Comparison of ENCODE assay signal across 8 mouse cellular contexts in the genomic region with DNA sequence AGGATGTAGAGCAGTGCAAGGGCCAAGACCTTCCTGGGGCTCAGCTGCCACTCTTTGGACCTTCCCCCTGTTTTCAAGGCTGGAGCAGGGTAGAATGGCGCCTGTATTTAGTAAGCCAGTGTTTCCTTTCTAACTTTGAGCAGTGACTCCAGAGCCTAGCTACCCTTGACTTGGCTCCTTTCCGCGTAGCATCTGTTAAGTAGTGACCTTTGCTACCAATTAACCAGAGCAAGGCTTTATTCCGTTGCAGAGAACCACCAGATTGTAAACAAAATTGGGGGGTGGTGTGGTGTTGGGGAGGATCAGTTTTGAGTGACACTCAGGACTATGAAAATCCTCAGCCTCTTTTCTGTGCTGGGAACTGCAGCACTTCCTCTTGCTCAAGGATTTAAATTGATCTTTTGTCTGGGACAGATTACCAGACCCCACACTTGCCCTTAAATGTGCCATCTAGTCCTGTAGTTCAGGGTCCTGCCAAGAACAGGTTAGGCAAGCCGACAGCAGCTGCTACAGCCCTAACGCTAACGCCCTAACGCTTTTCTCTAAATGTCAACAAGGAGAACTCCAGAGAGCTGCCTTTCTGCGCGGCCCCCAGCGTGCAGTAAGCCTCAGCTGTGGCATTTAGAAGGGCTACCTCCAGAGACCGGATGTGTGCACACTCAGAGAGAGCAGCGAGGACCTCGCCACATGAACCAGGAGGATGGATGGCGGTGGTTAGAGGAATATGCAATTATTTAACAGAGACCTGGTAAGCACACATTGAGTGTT. TPM values are rescaled to one million over a fixed set of nuclear protein-coding genes. Genes with fewer than 3 reads are reported as not detected.
DNase-seq lines count a peak whose midpoint lies in the region; ATAC-seq and TF ChIP-seq lines count a peak whose summit lies in the region.

No protein-coding gene starts in this region.

- peaks cover 14% of the 10 kb centered on the region for H3K4me1 ChIP-seq in forebrain, embryonic 10.5 days
- peaks cover 8% of the 10 kb centered on the region for H3K4me1 ChIP-seq in forebrain, embryonic 12.5 days
- H3K4me1 ChIP-seq in MEL (ENCODE audit: control insufficient read depth in 1 of 2, insufficient read depth in 2 of 2, low read length in 2 of 2), result peaks cover 9 to 26% of the 10 kb centered on the region in 2 experiments
- 0 out of 2 replicates have a peak, but pooled peaks cover 5% of the 10 kb centered on the region for H3K4me1 ChIP-seq in intestine, postnatal 0 days (replicated peaks; ENCODE audit: control insufficient read depth, insufficient read depth, low read length)

- no peak for TF ChIP-seq EP300 in MEL (IDR thresholded peaks at IDR 0.05; ENCODE audit: low read depth in 1 of 2, low read length in 2 of 2)

- H3K36me3 ChIP-seq in forebrain, embryonic 10.5 days (replicated peaks), result no peaks in the 10 kb centered on the region
- no peaks in the 10 kb centered on the region for H3K36me3 ChIP-seq in forebrain, embryonic 12.5 days (replicated peaks)
- peaks cover 6 to 28% of the 10 kb centered on the region in 2 experiments for H3K36me3 ChIP-seq in MEL (ENCODE audit: control insufficient read depth in 1 of 2, insufficient read depth in 2 of 2, low read length in 2 of 2)
- no peaks in the 10 kb centered on the region for H3K36me3 ChIP-seq in intestine, postnatal 0 days (ENCODE audit: control insufficient read depth, insufficient read depth)

- H3K79me2 ChIP-seq in MEL (ENCODE audit: control insufficient read depth, insufficient read depth, low read length, poor library complexity), result no peaks in the 10 kb centered on the region

- ATAC-seq in forebrain, embryonic 12.5 days (ENCODE audit: low FRiP score), result no peak
- ATAC-seq in intestine, postnatal 0 days, result peak; percentile 68

- H3K27ac ChIP-seq in forebrain, embryonic 10.5 days, result peak overlapping the region; percentile 49; the same call in 1 of the 2 replicates
- H3K27ac ChIP-seq in forebrain, embryonic 12.5 days, result no peak overlapping the region
- no peak overlapping the region for H3K27ac ChIP-seq in MEL (ENCODE audit: control insufficient read depth, low read depth, low read length)
- H3K27ac ChIP-seq in intestine, postnatal 0 days (ENCODE audit: low read depth, low read length), result peak overlapping the region; percentile 54

- no peak for TF ChIP-seq CTCF in MEL (IDR thresholded peaks at IDR 0.05 in 2 of 3, conservative IDR thresholded peaks at IDR 0.05 in 1 of 3; ENCODE audit: control insufficient read depth in 1 of 3, insufficient read depth in 1 of 3, low read depth in 2 of 3, low read length in 3 of 3, poor library complexity in 1 of 3, severe bottlenecking in 1 of 3)
- TF ChIP-seq CTCF in intestine, postnatal 0 days (IDR thresholded peaks at IDR 0.05; ENCODE audit: low read depth), result no peak

- no peak for TF ChIP-seq RAD21 in MEL (IDR thresholded peaks at IDR 0.05; ENCODE audit: low read depth, low read length)

- H3K9ac ChIP-seq in forebrain, embryonic 12.5 days, result no peak overlapping the region
- no peak overlapping the region for H3K9ac ChIP-seq in MEL (ENCODE audit: control insufficient read depth, low read depth, low read length, poor library complexity, severe bottlenecking)
- no peak overlapping the region for H3K9ac ChIP-seq in intestine, postnatal 0 days (ENCODE audit: low read depth, low read length)

- no peaks in the 10 kb centered on the region for H3K9me3 ChIP-seq in forebrain, embryonic 10.5 days
- no peaks in the 10 kb centered on the region for H3K9me3 ChIP-seq in forebrain, embryonic 12.5 days
- no peaks in the 10 kb centered on the region for H3K9me3 ChIP-seq in MEL (replicated peaks; ENCODE audit: insufficient read depth, low read length)
- no peaks in the 10 kb centered on the region for H3K9me3 ChIP-seq in intestine, postnatal 0 days (ENCODE audit: control insufficient read depth)

- no peak overlapping the region for H3K4me3 ChIP-seq in forebrain, embryonic 10.5 days
- no peak overlapping the region for H3K4me3 ChIP-seq in forebrain, embryonic 12.5 days (replicated peaks)
- H3K4me3 ChIP-seq in MEL (ENCODE audit: control insufficient read depth in 1 of 2, insufficient read depth in 1 of 2, low read depth in 2 of 2, low read length in 2 of 2), result no peak overlapping the region
- no peak overlapping the region for H3K4me3 ChIP-seq in intestine, postnatal 0 days (ENCODE audit: low read depth, low read length)

- WGBS in forebrain, embryonic 10.5 days, result 44% methylated on average over 15 of the region's 15 CpGs
- WGBS in forebrain, embryonic 12.5 days, result 45% methylated on average over 15 of the region's 15 CpGs
- 14% methylated on average over 15 of the region's 15 CpGs for WGBS in intestine, postnatal 0 days

- DNase-seq in forebrain, embryonic 10.5 days (ENCODE audit: extremely low spot score, low spot score), result no peak
- no peak for DNase-seq in MEL (ENCODE audit: low read depth, low spot score)
- DNase-seq in lung, postnatal 25 days (ENCODE audit: low spot score), result peak; percentile 24
- peak; percentile 30 for DNase-seq in yolk sac, embryonic 10.5 days (ENCODE audit: low spot score)
- DNase-seq in urinary bladder, postnatal 25 days (ENCODE audit: low spot score), result no peak
- DNase-seq in c-Kit-positive CD71-positive TER-119-positive erythroid progenitor cells, embryonic 14.5 days (ENCODE audit: low spot score), result no peak

- H3K4me2 ChIP-seq in forebrain, embryonic 12.5 days, result no peak overlapping the region
- no peak overlapping the region for H3K4me2 ChIP-seq in intestine, postnatal 0 days (replicated peaks; ENCODE audit: low read depth)

- TF ChIP-seq POLR2A in MEL (IDR thresholded peaks at IDR 0.05; ENCODE audit: control insufficient read depth in 1 of 2, insufficient read depth in 1 of 2, low read depth in 1 of 2, low read length in 2 of 2, poor library complexity in 1 of 2), result no peak

- H3K27me3 ChIP-seq in forebrain, embryonic 10.5 days (ENCODE audit: poor library complexity, severe bottlenecking), result no peaks in the 10 kb centered on the region
- no peaks in the 10 kb centered on the region for H3K27me3 ChIP-seq in forebrain, embryonic 12.5 days
- H3K27me3 ChIP-seq in MEL (ENCODE audit: control insufficient read depth in 1 of 2, insufficient read depth in 2 of 2, low read length in 2 of 2), result no peaks in the 10 kb centered on the region
- peaks cover 7% of the 10 kb centered on the region; the same call in 1 of the 2 replicates for H3K27me3 ChIP-seq in intestine, postnatal 0 days (replicated peaks; ENCODE audit: control insufficient read depth, insufficient read depth, low read length)

TF ChIP-seq in MEL, 35 proteins besides CTCF, POLR2A, EP300 and RAD21:
- no peak for TF ChIP-seq UBTF (IDR thresholded peaks at IDR 0.05; ENCODE audit: borderline replicate concordance, insufficient read depth, low read depth, low read length)
- TF ChIP-seq SMC3 (IDR thresholded peaks at IDR 0.05; ENCODE audit: low read depth, low read length), result 0 out of 2 replicates have a peak, but pooled peaks have one; percentile 3
- TF ChIP-seq POLR2AphosphoS2 (IDR thresholded peaks at IDR 0.05; ENCODE audit: low read length), result 0 out of 2 replicates have a peak, but pooled peaks have one; percentile 2

RNA-seq across cellular contexts. Expression of a gene that starts 59.9 kb away (rescaled TPM):
- polyA plus RNA-seq in forebrain, embryonic 10.5 days (2016; fragmentation: Nextera tagmentation; extraction: Ambion mirVana), result 29.3 and 30.3 TPM in 2 replicates
- polyA plus RNA-seq in forebrain, embryonic 12.5 days (2016; fragmentation: Nextera tagmentation; extraction: Ambion mirVana), result 35.8 and 38.7 TPM in 2 replicates
- total RNA-seq in MEL (2012; rRNA removed), result 61.3 and 82.5 TPM in 2 replicates
- polyA plus RNA-seq in MEL (2012; ENCODE audit: insufficient read depth in 1 of 2, insufficient read length in 2 of 2, low read depth in 1 of 2, low replicate concordance in 2 of 2, missing spikeins in 1 of 2), result 10 to 100 TPM; 73.7 to 90.0 TPM
- polyA plus RNA-seq in intestine, postnatal 0 days (2015; fragmentation: Nextera tagmentation; extraction: Ambion mirVana), result 9.1 and 10.1 TPM in 2 replicates

Comparison
In these comparisons a context has a peak if more than half of its experiments do, and no peak if none do; other contexts are left out.
1. H3K27ac ChIP-seq: peak in forebrain, embryonic 10.5 days (single experiment) and intestine, postnatal 0 days (single experiment); none in forebrain, embryonic 12.5 days (single experiment) and MEL (single experiment).
2. DNase-seq: peak in lung, postnatal 25 days (single experiment) and yolk sac, embryonic 10.5 days (single experiment); none in forebrain, embryonic 10.5 days (single experiment), MEL (single experiment), urinary bladder, postnatal 25 days (single experiment) and c-Kit-positive CD71-positive TER-119-positive erythroid progenitor cells, embryonic 14.5 days (single experiment).